Mouse (Mus musculus): ENCODE measurements around the gene Stau1. TPM values are rescaled to one million over a fixed set of nuclear protein-coding genes. Genes with fewer than 3 reads are reported as not detected.

Gene Stau1
- total and polyA plus RNA-seq, 3 experiments = 27.7 to 44.9 (median 40.2) TPM

DNA sequence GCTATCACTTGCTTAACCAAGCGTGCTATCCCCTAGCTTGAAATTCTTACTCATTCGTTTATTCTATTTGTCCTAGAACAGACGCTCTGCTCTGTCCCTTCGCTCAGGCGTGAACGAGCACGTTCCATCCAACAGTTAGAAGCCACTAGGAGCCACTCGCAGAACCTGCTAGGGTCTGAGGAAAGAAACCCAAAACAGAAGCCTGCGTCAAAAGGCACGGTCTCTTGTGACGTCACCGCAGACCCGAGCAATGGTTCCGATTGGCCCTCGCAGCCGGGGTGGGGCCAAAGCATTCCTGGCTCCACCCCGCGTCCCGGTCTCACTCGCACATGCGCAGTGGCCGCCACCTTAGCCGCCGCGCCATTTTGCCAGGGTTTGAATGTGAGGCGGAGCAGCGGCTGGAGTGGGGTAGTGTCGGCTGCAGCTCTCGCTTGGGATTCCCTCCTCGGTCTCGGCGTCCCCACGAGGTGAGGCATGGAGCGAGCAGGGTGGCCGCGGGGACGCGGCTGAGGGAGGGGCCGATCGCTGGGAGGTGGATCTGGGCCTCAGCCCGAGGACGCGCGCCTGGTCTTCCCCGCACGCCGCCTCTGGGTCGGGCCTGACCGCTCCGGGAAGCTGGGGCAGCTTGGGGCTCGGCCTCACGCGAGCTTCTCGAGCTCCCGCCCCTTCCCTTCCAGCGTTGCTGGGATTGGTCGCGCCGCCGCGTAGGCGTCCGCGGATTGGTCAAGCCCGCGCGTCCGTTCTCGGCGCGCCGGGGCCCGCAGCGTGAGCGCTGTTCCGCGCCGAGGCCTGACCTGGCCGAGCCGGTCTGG, 90.2 kb downstream of the Stau1 start, which contains the start of gene Cse1l:
TSS of gene Cse1l (plus strand) at position 330 of the 812 bp plus-strand sequence.
- H3K36me3 ChIP-seq (ENCODE audit: control insufficient read depth, insufficient read depth, low read length) = no peaks in the 10 kb centered on the region
- peak; percentile 97 for DNase-seq
- peaks cover 4% of the 10 kb centered on the region for H3K79me2 ChIP-seq (replicated peaks; ENCODE audit: control insufficient read depth, insufficient read depth, low read length)
- H3K9ac ChIP-seq (ENCODE audit: low read depth, low read length) = peak within 1 kb of the TSS; percentile 91
- peaks cover 3% of the 10 kb centered on the region for H3K4me1 ChIP-seq (ENCODE audit: control insufficient read depth, insufficient read depth, low read length)
- TF ChIP-seq CTCF (IDR thresholded peaks at IDR 0.05) (peak; percentile 3; the same call in 1 of the 2 replicates), EP300 (IDR thresholded peaks at IDR 0.05; ENCODE audit: insufficient read depth, low read depth, low read length) (peak; percentile 52; the same call in 1 of the 2 replicates), POLR2A (IDR thresholded peaks at IDR 0.05; ENCODE audit: insufficient read depth, low read depth, low read length) (peak; percentile 85)
- intact Hi-C loops (cut with DNase I) = loop anchor here (5.0 kb wide), 1 partner anchor 96 kb away; no protein-coding TSS in a partner anchor
- peak within 1 kb of the TSS; percentile 95 for H3K27ac ChIP-seq
- under 1% methylated on average over 74 of the region's 80 CpGs for WGBS
- no peaks in the 10 kb centered on the region for H3K27me3 ChIP-seq (ENCODE audit: control insufficient read depth, insufficient read depth, low read length)
- H3K4me3 ChIP-seq = peak within 1 kb of the TSS; percentile 67

DNA sequence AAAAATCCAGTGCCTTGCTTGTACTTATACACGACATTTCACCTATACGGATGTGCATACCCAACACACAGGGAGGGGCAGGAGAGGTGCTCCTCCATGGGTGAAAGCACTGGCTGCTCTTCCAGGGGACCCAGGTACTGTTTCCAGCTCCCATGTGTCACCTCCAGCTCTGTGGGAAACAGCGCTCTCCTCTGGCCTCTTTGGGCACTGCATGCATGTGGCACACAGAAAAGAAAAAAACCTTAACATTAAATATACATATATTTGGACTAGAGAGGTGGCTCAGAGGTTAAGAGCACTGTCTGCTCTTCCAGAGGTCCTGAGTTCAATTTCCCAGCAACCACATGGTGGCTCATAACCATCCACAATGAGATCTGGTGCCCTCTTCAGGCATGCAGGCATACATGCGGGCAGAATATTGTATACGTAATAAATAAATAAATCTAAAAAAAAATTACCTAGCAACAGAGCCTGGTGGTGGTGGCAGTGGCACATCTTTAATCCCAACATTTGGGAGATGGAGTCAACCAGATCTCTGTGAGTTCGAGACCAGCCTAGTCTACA, 92.3 kb downstream of the Stau1 start:
- no peak overlapping the region for H3K27ac ChIP-seq
- intact Hi-C loops (cut with DNase I) = no loop called here
- 89% methylated on average over 6 of the region's 6 CpGs for WGBS

DNA sequence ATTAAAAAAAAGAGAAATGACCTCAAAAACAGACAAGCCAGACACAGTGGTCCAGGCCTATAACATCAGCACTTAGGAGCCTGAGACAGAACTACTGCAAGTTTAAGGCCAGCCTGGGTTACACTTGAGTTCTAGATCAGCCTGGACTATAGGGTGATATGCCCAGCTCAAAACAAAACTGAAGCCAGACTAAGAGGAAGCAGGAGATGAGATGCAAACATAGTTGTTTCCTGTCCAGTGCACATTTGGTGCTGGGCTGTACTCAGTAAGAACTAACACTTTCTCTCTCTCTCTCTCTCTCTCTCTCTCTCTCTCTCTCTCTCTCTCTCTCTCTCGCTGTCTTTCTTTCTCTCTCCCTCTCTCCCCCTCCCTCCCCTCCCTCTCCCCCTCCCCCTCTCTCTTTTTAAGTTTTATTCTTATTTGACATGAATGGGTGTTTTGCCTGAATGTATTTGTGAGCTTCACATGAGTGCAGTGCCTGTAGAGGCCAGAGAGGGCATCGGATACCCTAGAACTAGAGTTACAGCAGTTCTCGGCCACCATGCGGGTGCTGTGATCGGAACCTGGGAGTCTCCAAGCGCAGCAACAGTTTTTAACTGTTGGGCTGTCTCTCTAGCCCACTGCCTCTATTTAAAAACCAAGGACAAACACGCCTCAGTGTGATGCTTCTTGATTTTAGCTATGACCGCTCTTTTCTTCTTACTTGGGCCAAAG, 95.2 kb downstream of the Stau1 start:
- H3K4me3 ChIP-seq = no peak overlapping the region

More for the DNA sequence above, 92.3 kb downstream of the Stau1 start:
- H3K36me3 ChIP-seq (ENCODE audit: control insufficient read depth, insufficient read depth, low read length) = no peaks in the 10 kb centered on the region
- no peak overlapping the region for H3K4me3 ChIP-seq
- H3K79me2 ChIP-seq (replicated peaks; ENCODE audit: control insufficient read depth, insufficient read depth, low read length) = no peaks in the 10 kb centered on the region; the same call in 1 of the 2 replicates
- no peak overlapping the region for H3K9ac ChIP-seq (ENCODE audit: low read depth, low read length)
- no peaks in the 10 kb centered on the region for H3K27me3 ChIP-seq (ENCODE audit: control insufficient read depth, insufficient read depth, low read length)
- H3K4me1 ChIP-seq (ENCODE audit: control insufficient read depth, insufficient read depth, low read length) = peaks cover 2% of the 10 kb centered on the region
- TF ChIP-seq EP300 (IDR thresholded peaks at IDR 0.05; ENCODE audit: insufficient read depth, low read depth, low read length) (no peak), POLR2A (IDR thresholded peaks at IDR 0.05; ENCODE audit: insufficient read depth, low read depth, low read length) (no peak), CTCF (IDR thresholded peaks at IDR 0.05) (peak; percentile 31)
- no peak for DNase-seq

DNA sequence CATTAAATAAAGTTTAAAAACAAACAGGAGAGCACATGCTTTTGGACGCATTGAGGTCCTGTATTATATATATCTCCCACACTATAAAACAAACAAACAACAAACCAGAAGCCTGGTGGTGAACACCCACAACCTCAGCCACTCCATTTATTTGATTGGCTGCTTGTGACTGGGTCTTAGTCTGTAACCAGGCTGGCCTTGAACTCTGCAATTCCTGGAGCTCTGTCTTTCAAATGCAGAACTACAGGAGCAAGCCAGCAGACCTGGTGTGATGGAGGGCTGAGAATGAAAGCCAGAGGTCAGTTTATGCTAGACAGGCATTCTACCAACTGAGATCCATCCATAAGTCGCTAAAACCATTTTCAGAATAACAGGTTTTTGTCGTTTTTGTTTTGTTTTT, 96.4 kb downstream of the Stau1 start:
- DNase-seq = no peak
- intact Hi-C loops (cut with DNase I) = no loop called here
- Histone ChIP-seq H3K36me3 (ENCODE audit: control insufficient read depth, insufficient read depth, low read length) (no peaks in the 10 kb centered on the region), H3K9ac (ENCODE audit: low read depth, low read length) (no peak overlapping the region), H3K27ac (no peak overlapping the region), H3K4me3 (no peak overlapping the region), H3K79me2 (replicated peaks; ENCODE audit: control insufficient read depth, insufficient read depth, low read length) (no peaks in the 10 kb centered on the region), H3K27me3 (ENCODE audit: control insufficient read depth, insufficient read depth, low read length) (no peaks in the 10 kb centered on the region), H3K4me1 (ENCODE audit: control insufficient read depth, insufficient read depth, low read length) (no peaks in the 10 kb centered on the region)
- WGBS = 66% methylated on average over 3 of the region's 3 CpGs
- TF ChIP-seq POLR2A (IDR thresholded peaks at IDR 0.05; ENCODE audit: insufficient read depth, low read depth, low read length) = no peak
- TF ChIP-seq EP300 (IDR thresholded peaks at IDR 0.05; ENCODE audit: insufficient read depth, low read depth, low read length) = no peak
- no peak for TF ChIP-seq CTCF (IDR thresholded peaks at IDR 0.05)

More for the DNA sequence above, 95.2 kb downstream of the Stau1 start:
- Histone ChIP-seq H3K4me1 (ENCODE audit: control insufficient read depth, insufficient read depth, low read length) (no peaks in the 10 kb centered on the region), H3K27me3 (ENCODE audit: control insufficient read depth, insufficient read depth, low read length) (no peaks in the 10 kb centered on the region), H3K27ac (no peak overlapping the region), H3K79me2 (replicated peaks; ENCODE audit: control insufficient read depth, insufficient read depth, low read length) (no peaks in the 10 kb centered on the region), H3K9ac (ENCODE audit: low read depth, low read length) (no peak overlapping the region), H3K36me3 (ENCODE audit: control insufficient read depth, insufficient read depth, low read length) (no peaks in the 10 kb centered on the region)
- 75% methylated on average over 8 of the region's 8 CpGs for WGBS
- intact Hi-C loops (cut with DNase I) = no loop called here
- TF ChIP-seq CTCF (IDR thresholded peaks at IDR 0.05) (no peak), EP300 (IDR thresholded peaks at IDR 0.05; ENCODE audit: insufficient read depth, low read depth, low read length) (no peak), POLR2A (IDR thresholded peaks at IDR 0.05; ENCODE audit: insufficient read depth, low read depth, low read length) (no peak)
- no peak for DNase-seq

DNA sequence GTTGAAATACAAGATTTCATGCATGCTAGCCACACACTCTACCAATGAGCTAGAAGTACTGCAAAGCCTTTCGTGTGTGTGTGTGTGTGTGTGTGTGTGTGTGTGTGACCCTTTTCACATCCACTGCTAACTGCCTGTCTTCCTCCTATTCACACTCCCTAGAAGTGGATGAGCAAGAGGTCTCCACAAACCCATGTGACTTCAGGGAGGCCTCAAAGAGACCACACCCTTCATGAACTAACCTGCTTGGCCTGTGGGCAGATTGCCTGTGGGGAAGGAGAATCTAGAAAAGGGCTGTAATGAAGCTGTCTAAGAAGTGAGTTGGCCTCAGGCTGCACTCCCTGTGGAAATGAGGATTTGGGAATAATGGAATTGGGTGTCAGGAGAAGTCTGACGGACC, 96.9 kb downstream of the Stau1 start:
- TF ChIP-seq EP300 (IDR thresholded peaks at IDR 0.05; ENCODE audit: insufficient read depth, low read depth, low read length) (no peak), POLR2A (IDR thresholded peaks at IDR 0.05; ENCODE audit: insufficient read depth, low read depth, low read length) (no peak), CTCF (IDR thresholded peaks at IDR 0.05) (no peak)
- Histone ChIP-seq H3K4me1 (ENCODE audit: control insufficient read depth, insufficient read depth, low read length) (no peaks in the 10 kb centered on the region), H3K36me3 (ENCODE audit: control insufficient read depth, insufficient read depth, low read length) (no peaks in the 10 kb centered on the region), H3K79me2 (replicated peaks; ENCODE audit: control insufficient read depth, insufficient read depth, low read length) (no peaks in the 10 kb centered on the region), H3K9ac (ENCODE audit: low read depth, low read length) (no peak overlapping the region), H3K4me3 (no peak overlapping the region), H3K27ac (no peak overlapping the region), H3K27me3 (ENCODE audit: control insufficient read depth, insufficient read depth, low read length) (no peaks in the 10 kb centered on the region)
- DNase-seq = no peak
- WGBS = 81% methylated on average over 2 of the region's 2 CpGs
- intact Hi-C loops (cut with DNase I) = no loop called here

Other genes with a start within 250 kb of the Stau1 start
- gene Trp53rkb, start 203.8 kb downstream of the Stau1 start, total RNA-seq (2021) = 1 to 10 TPM; 2.2 to 3.0 TPM
- 1.4 and 1.8 TPM in 2 replicates for gene Trp53rkb, start 203.8 kb downstream of the Stau1 start, polyA plus RNA-seq (2012; rRNA removed)
- gene Arfgef2, start 190.7 kb downstream of the Stau1 start, total RNA-seq (2021) = 10 to 100 TPM; 45.4 to 50.4 TPM
- 12.5 and 20.4 TPM in 2 replicates for gene Arfgef2, start 190.7 kb downstream of the Stau1 start, polyA plus RNA-seq (2012; rRNA removed)
- 10 to 100 TPM; 37.5 to 41.2 TPM for gene Cse1l, start 90.3 kb downstream of the Stau1 start, total RNA-seq (2021)
- gene Cse1l, start 90.3 kb downstream of the Stau1 start, polyA plus RNA-seq (2012; rRNA removed) = 15.8 and 33.3 TPM in 2 replicates
- 10 to 100 TPM; 10.9 to 11.3 TPM for gene Ddx27, start 18.9 kb upstream of the Stau1 start, total RNA-seq (2021)
- gene Ddx27, start 18.9 kb upstream of the Stau1 start, polyA plus RNA-seq (2012; rRNA removed) = 6.9 and 7.7 TPM in 2 replicates
- 10 to 100 TPM; 37.4 to 39.3 TPM for gene Znfx1, start 66.7 kb upstream of the Stau1 start, total RNA-seq (2021)
- 21.9 and 29.1 TPM in 2 replicates for gene Znfx1, start 66.7 kb upstream of the Stau1 start, polyA plus RNA-seq (2012; rRNA removed)
- 10 to 100 TPM; 32.8 to 38.8 TPM for gene Kcnb1, start 193.9 kb upstream of the Stau1 start, total RNA-seq (2021)
- 17.2 and 19.2 TPM in 2 replicates for gene Kcnb1, start 193.9 kb upstream of the Stau1 start, polyA plus RNA-seq (2012; rRNA removed)
- 10 to 100 TPM; 16.3 to 17.7 TPM for gene Ptgis, start 244.3 kb upstream of the Stau1 start, total RNA-seq (2021)
- 31.3 and 32.1 TPM in 2 replicates for gene Ptgis, start 244.3 kb upstream of the Stau1 start, polyA plus RNA-seq (2012; rRNA removed)